Mouse (Mus musculus): ENCODE data around the gene Il1rapl2.
A peak's percentile ranks its signal among the peaks of the same experiment; 100 is the strongest.

Il1rapl2 gene

GRCm38 (mm10) chrX:137570321-137571195, at the start of gene Il1rapl2:
TSS of gene Il1rapl2 (plus strand) at chrX:137570608.
- DNase-seq = peak; percentile 5 to 25

- DNase-seq = no peak
These were observed 22.1 kb upstream of the Il1rapl2 start for GRCm38 (mm10) chrX:137548348-137548747.

GRCm38 (mm10) chrX:137569472-137570188, 778 bp upstream of the Il1rapl2 start:
- DNase-seq = no peak

- no peak for DNase-seq
These were observed 12.2 kb downstream of the Il1rapl2 start for GRCm38 (mm10) chrX:137582656-137583055.

- no peak for DNase-seq
These were observed 50.3 kb downstream of the Il1rapl2 start for GRCm38 (mm10) chrX:137620697-137621096.

- peak in 1 of 2 experiments; percentile 4 for DNase-seq
These were observed 96.6 kb downstream of the Il1rapl2 start for GRCm38 (mm10) chrX:137667011-137667410.

- DNase-seq = no peak
These were observed 117.6 kb downstream of the Il1rapl2 start for GRCm38 (mm10) chrX:137687974-137688373.

- no peak for DNase-seq
These were observed 129.6 kb downstream of the Il1rapl2 start for GRCm38 (mm10) chrX:137700006-137700405.

- no peak for DNase-seq
These were observed 185.1 kb downstream of the Il1rapl2 start for GRCm38 (mm10) chrX:137755537-137755936.

GRCm38 (mm10) chrX:137805484-137806200, 235.2 kb downstream of the Il1rapl2 start:
- no peak for DNase-seq

- DNase-seq = no peak
These were observed 236.1 kb downstream of the Il1rapl2 start for GRCm38 (mm10) chrX:137806231-137807114.

GRCm38 (mm10) chrX:137809526-137809925, 239.1 kb downstream of the Il1rapl2 start:
- DNase-seq = no peak

GRCm38 (mm10) chrX:137812151-137812550, 241.7 kb downstream of the Il1rapl2 start:
- DNase-seq = no peak

- DNase-seq = no peak
These were observed 278.5 kb downstream of the Il1rapl2 start for GRCm38 (mm10) chrX:137848936-137849335.

- no peak for DNase-seq
These were observed 353.1 kb downstream of the Il1rapl2 start for GRCm38 (mm10) chrX:137923490-137923889.

GRCm38 (mm10) chrX:137926835-137927234, 356.4 kb downstream of the Il1rapl2 start:
- DNase-seq = no peak

- DNase-seq = no peak
These were observed 377.3 kb downstream of the Il1rapl2 start for GRCm38 (mm10) chrX:137947741-137948140.

- no peak for DNase-seq
These were observed 400.9 kb downstream of the Il1rapl2 start for GRCm38 (mm10) chrX:137971306-137971705.

- DNase-seq = no peak
These were observed 472.7 kb downstream of the Il1rapl2 start for GRCm38 (mm10) chrX:138043113-138043512.

GRCm38 (mm10) chrX:138103954-138104353, 533.5 kb downstream of the Il1rapl2 start:
- DNase-seq = no peak

- no peak for DNase-seq
These were observed 534.3 kb downstream of the Il1rapl2 start for GRCm38 (mm10) chrX:138104668-138105067.

- no peak for DNase-seq
These were observed 599.7 kb downstream of the Il1rapl2 start for GRCm38 (mm10) chrX:138170146-138170545.
